12 mouse cellular contexts compared by ENCODE assay signal in genomic region chr5:32314731-32315130, GRCm38 (mm10).
DNase-seq lines count a peak whose midpoint lies in the region; ATAC-seq and TF ChIP-seq lines count a peak whose summit lies in the region.
"Had no signal": no experiment of that assay in that cellular context is flagged by ENCODE, and none has a peak within 500 bp of the region (broad histone marks: within the 10 kb centered on the region; RNA-seq: fewer than 3 reads in every experiment).

No protein-coding gene starts in this region.

- TF ChIP-seq CTCF in layer of hippocampus, adult 2 months (conservative IDR thresholded peaks at IDR 0.05): no peak
- no peak for TF ChIP-seq CTCF in thymus, adult 2 months (IDR thresholded peaks at IDR 0.05; ENCODE audit: borderline replicate concordance, control insufficient read depth, extremely low read depth, insufficient read depth, low read length, poor library complexity)

- no peaks in the 10 kb centered on the region for H3K27me3 ChIP-seq in intestine, embryonic 14.5 days (replicated peaks; ENCODE audit: control insufficient read depth, insufficient read depth, low read length)
- no peaks in the 10 kb centered on the region for H3K27me3 ChIP-seq in thymus, adult 2 months (ENCODE audit: control insufficient read depth, insufficient read depth, low read length)
- H3K27me3 ChIP-seq: lung, embryonic 15.5 days had no signal

- 0 out of 2 replicates have a peak, but pooled peaks cover 4% of the 10 kb centered on the region for H3K4me1 ChIP-seq in intestine, embryonic 14.5 days (replicated peaks; ENCODE audit: control insufficient read depth, insufficient read depth, low read length)
- peaks cover 6% of the 10 kb centered on the region for H3K4me1 ChIP-seq in thymus, adult 2 months (replicated peaks; ENCODE audit: control insufficient read depth, insufficient read depth, low read length)
- H3K4me1 ChIP-seq: limb, embryonic 10.5 days; lung, embryonic 15.5 days had no signal

- no peaks in the 10 kb centered on the region for H3K36me3 ChIP-seq in intestine, embryonic 14.5 days (ENCODE audit: control insufficient read depth, insufficient read depth, low read length)
- H3K36me3 ChIP-seq in thymus, adult 2 months (ENCODE audit: control insufficient read depth, insufficient read depth, low read length): no peaks in the 10 kb centered on the region
- H3K36me3 ChIP-seq: limb, embryonic 10.5 days; lung, embryonic 15.5 days had no signal

- H3K4me3 ChIP-seq in layer of hippocampus, adult 2 months: no peak overlapping the region
- no peak overlapping the region for H3K4me3 ChIP-seq in intestine, embryonic 14.5 days (ENCODE audit: low read depth, low read length)
- no peak overlapping the region for H3K4me3 ChIP-seq in thymus, adult 2 months (ENCODE audit: control insufficient read depth, insufficient read depth, low read length)
- H3K4me3 ChIP-seq: limb, embryonic 10.5 days; lung, embryonic 15.5 days had no signal

- H3K27ac ChIP-seq in layer of hippocampus, adult 2 months: no peak overlapping the region
- no peak overlapping the region for H3K27ac ChIP-seq in intestine, embryonic 14.5 days (ENCODE audit: low read depth)
- no peak overlapping the region for H3K27ac ChIP-seq in thymus, adult 2 months (ENCODE audit: control insufficient read depth, insufficient read depth, low read length)
- H3K27ac ChIP-seq: limb, embryonic 10.5 days; lung, embryonic 15.5 days had no signal

- 47% methylated on average over 2 of the region's 2 CpGs for WGBS in intestine, embryonic 14.5 days
- WGBS in thymus, adult 2 months: 86% methylated on average over 2 of the region's 2 CpGs

- no peak for TF ChIP-seq POLR2A in thymus, adult 2 months (IDR thresholded peaks at IDR 0.05; ENCODE audit: control insufficient read depth, extremely low read depth, insufficient read depth, low read length, poor library complexity)

- no peak overlapping the region for H3K9ac ChIP-seq in intestine, embryonic 14.5 days (ENCODE audit: low read length)
- H3K9ac ChIP-seq: lung, embryonic 15.5 days had no signal

- no peak overlapping the region for H3K4me2 ChIP-seq in intestine, embryonic 14.5 days (ENCODE audit: low read length)
- H3K4me2 ChIP-seq: lung, embryonic 15.5 days had no signal

- peak; percentile 66; the same call in 1 of the 2 replicates for ATAC-seq in intestine, embryonic 14.5 days (replicated peaks; ENCODE audit: low FRiP score, low TSS enrichment, low read depth)

- no peaks in the 10 kb centered on the region for H3K9me3 ChIP-seq in intestine, embryonic 14.5 days (ENCODE audit: control insufficient read depth, low read length)
- H3K9me3 ChIP-seq: limb, embryonic 10.5 days; lung, embryonic 15.5 days had no signal

- DNase-seq in layer of hippocampus, adult 2 months (ENCODE audit: low spot score in 2 of 2): peak; percentile 42 to 47
- no peak for DNase-seq in layer of hippocampus, adult 9-10 months (ENCODE audit: low spot score)
- DNase-seq in Muller cell, postnatal 12 days (ENCODE audit: inconsistent ontology term): peak; percentile 70
- DNase-seq in intestine, embryonic 14.5 days (ENCODE audit: low spot score): no peak
- peak; percentile 33 for DNase-seq in right cerebral cortex, postnatal 14 days
- DNase-seq in cerebellum, adult 9-10 months: no peak
- DNase-seq in embryo, embryonic 10 days (ENCODE audit: low spot score): no peak
- DNase-seq in thymus, adult 2 months: no peak
- DNase-seq: cerebellum, postnatal 10 days; kidney, adult 18-20 months had no signal

Comparison
In these comparisons a context has a peak if more than half of its experiments do, and no peak if none do; other contexts are left out.
1. DNase-seq: peak in layer of hippocampus, adult 2 months (2 of 2), Muller cell, postnatal 12 days (single experiment) and right cerebral cortex, postnatal 14 days (single experiment); none in layer of hippocampus, adult 9-10 months (single experiment), intestine, embryonic 14.5 days (single experiment), cerebellum, adult 9-10 months (single experiment), embryo, embryonic 10 days (single experiment) and thymus, adult 2 months (single experiment).